Mouse (Mus musculus): ENCODE measurements at regions not wholly inside any gene's neighbourhood (a gene's known extent, or its start where the extent isn't known, plus 50 kb on each side); places are given as distances from the start of the nearest gene placed in this dataset.

DNA sequence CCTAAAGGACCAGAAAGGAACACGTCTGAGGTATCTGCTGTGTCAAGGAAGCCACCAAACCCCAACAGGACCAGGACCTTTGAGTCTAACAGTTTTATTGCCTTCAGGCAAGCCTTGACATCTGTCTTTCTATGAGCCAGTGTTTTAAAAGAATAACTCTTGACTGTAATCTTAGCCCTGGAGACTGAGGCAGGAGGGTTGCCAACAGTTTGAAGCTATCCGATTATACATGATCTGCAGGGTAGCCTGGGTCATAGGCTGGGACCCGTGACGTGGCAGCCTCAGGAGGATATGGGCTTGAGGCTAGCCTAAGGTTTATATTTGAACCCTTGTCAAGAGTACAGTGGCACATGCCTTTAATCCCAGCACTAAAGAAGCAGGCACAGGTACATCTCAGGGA, 73.5 kb upstream of the Tlk1 start:
- Histone ChIP-seq H3K9ac (ENCODE audit: control insufficient read depth, low read depth, low read length, poor library complexity, severe bottlenecking) (no peak overlapping the region), H3K36me3 (ENCODE audit: control insufficient read depth in 1 of 2, insufficient read depth in 2 of 2, low read length in 2 of 2) (no peaks in the 10 kb centered on the region), H3K4me3 (ENCODE audit: control insufficient read depth in 1 of 2, insufficient read depth in 1 of 2, low read depth in 2 of 2, low read length in 2 of 2) (no peak overlapping the region), H3K9me3 (replicated peaks; ENCODE audit: insufficient read depth, low read length) (no peaks in the 10 kb centered on the region), H3K4me1 (ENCODE audit: control insufficient read depth in 1 of 2, insufficient read depth in 2 of 2, low read length in 2 of 2) (no peaks in the 10 kb centered on the region), H3K79me2 (ENCODE audit: control insufficient read depth, insufficient read depth, low read length, poor library complexity) (no peaks in the 10 kb centered on the region), H3K27me3 (ENCODE audit: control insufficient read depth in 1 of 2, insufficient read depth in 2 of 2, low read length in 2 of 2) (peaks cover 0 to 5% of the 10 kb centered on the region in 2 experiments; a peak in 3 of 4 replicates), H3K27ac (ENCODE audit: control insufficient read depth, low read depth, low read length) (no peak overlapping the region)
- TF ChIP-seq USF1 (IDR thresholded peaks at IDR 0.05; ENCODE audit: low read depth, low read length): no peak
- no peak for TF ChIP-seq MYB (IDR thresholded peaks at IDR 0.05; ENCODE audit: low read depth, low read length)
- no peak for TF ChIP-seq MXI1 (IDR thresholded peaks at IDR 0.05; ENCODE audit: low read depth, low read length)
- TF ChIP-seq E2F4 (IDR thresholded peaks at IDR 0.05; ENCODE audit: borderline replicate concordance, low read depth, low read length): no peak
- no peak for TF ChIP-seq POLR2AphosphoS5 (IDR thresholded peaks at IDR 0.05; ENCODE audit: borderline replicate concordance, low read depth, low read length)
- no peak for TF ChIP-seq JUND (IDR thresholded peaks at IDR 0.05; ENCODE audit: low read depth, low read length)
- DNase-seq (ENCODE audit: low read depth, low spot score): no peak

DNA sequence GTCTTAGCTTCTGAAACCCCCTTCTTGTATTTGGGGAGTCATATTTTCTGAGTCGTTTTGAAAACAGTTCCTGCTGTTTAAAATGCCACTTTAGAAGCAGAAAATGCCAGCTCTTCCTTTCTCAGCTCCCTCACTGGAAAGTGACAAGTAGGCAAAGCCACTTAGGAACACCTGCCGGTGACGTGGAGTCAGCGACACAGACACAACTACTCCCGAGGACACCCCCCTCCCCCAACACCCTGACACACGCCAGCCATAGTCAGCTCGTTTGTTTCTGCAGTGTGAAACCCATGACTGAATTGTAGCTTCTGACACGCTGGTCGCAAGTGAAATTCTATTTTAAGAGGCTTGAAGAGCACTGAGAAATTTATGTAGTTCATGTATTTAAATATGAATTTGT, 72.9 kb upstream of the Tlk1 start:
- no peak overlapping the region for H3K4me3 ChIP-seq (ENCODE audit: control insufficient read depth in 1 of 2, insufficient read depth in 1 of 2, low read depth in 2 of 2, low read length in 2 of 2)
- H3K9me3 ChIP-seq (replicated peaks; ENCODE audit: insufficient read depth, low read length): no peaks in the 10 kb centered on the region
- no peak for DNase-seq (ENCODE audit: low read depth, low spot score)

DNA sequence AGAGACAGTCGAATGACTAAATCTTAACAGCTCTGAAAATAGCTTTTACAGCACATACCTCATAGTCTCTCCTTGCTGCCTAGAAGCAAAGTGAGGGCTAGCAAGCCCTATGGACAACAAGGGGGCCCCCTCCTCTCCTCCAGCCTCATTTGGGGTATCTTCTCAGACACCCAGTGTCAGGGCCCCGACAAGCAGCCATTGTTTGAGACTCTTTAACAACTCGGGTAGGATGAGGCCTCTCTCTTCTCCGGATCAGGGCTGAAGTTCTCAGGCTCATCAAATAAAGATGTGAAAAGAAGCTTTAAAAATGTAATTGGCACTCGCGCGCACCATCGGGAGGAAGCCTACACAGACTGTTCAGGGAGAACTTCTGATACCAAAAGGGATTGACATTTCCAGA, 71.8 kb upstream of the Tlk1 start:
- Histone ChIP-seq H3K27ac (ENCODE audit: control insufficient read depth, low read depth, low read length) (no peak overlapping the region), H3K4me3 (ENCODE audit: control insufficient read depth in 1 of 2, insufficient read depth in 1 of 2, low read depth in 2 of 2, low read length in 2 of 2) (no peak overlapping the region), H3K27me3 (ENCODE audit: control insufficient read depth in 1 of 2, insufficient read depth in 2 of 2, low read length in 2 of 2) (peaks cover 0 to 6% of the 10 kb centered on the region in 2 experiments; a peak in 3 of 4 replicates), H3K79me2 (ENCODE audit: control insufficient read depth, insufficient read depth, low read length, poor library complexity) (no peaks in the 10 kb centered on the region), H3K4me1 (ENCODE audit: control insufficient read depth in 1 of 2, insufficient read depth in 2 of 2, low read length in 2 of 2) (no peaks in the 10 kb centered on the region), H3K9me3 (replicated peaks; ENCODE audit: insufficient read depth, low read length) (no peaks in the 10 kb centered on the region), H3K36me3 (ENCODE audit: control insufficient read depth in 1 of 2, insufficient read depth in 2 of 2, low read length in 2 of 2) (no peaks in the 10 kb centered on the region), H3K9ac (ENCODE audit: control insufficient read depth, low read depth, low read length, poor library complexity, severe bottlenecking) (no peak overlapping the region)
- DNase-seq (ENCODE audit: low read depth, low spot score): no peak
- TF ChIP-seq MAX (IDR thresholded peaks at IDR 0.05; ENCODE audit: low read length) (no peak), ZMIZ1 (IDR thresholded peaks at IDR 0.05; ENCODE audit: low read depth, low read length) (no peak)

More for the DNA sequence above, 72.9 kb upstream of the Tlk1 start:
- Histone ChIP-seq H3K4me1 (ENCODE audit: control insufficient read depth in 1 of 2, insufficient read depth in 2 of 2, low read length in 2 of 2) (no peaks in the 10 kb centered on the region), H3K27me3 (ENCODE audit: control insufficient read depth in 1 of 2, insufficient read depth in 2 of 2, low read length in 2 of 2) (peaks cover 0 to 6% of the 10 kb centered on the region in 2 experiments; a peak in 3 of 4 replicates), H3K9ac (ENCODE audit: control insufficient read depth, low read depth, low read length, poor library complexity, severe bottlenecking) (no peak overlapping the region), H3K36me3 (ENCODE audit: control insufficient read depth in 1 of 2, insufficient read depth in 2 of 2, low read length in 2 of 2) (no peaks in the 10 kb centered on the region), H3K27ac (ENCODE audit: control insufficient read depth, low read depth, low read length) (no peak overlapping the region), H3K79me2 (ENCODE audit: control insufficient read depth, insufficient read depth, low read length, poor library complexity) (no peaks in the 10 kb centered on the region)
- TF ChIP-seq MYB (IDR thresholded peaks at IDR 0.05; ENCODE audit: low read depth, low read length) (no peak), GATA1 (IDR thresholded peaks at IDR 0.05; ENCODE audit: low read depth, low read length) (no peak), EP300 (IDR thresholded peaks at IDR 0.05; ENCODE audit: low read depth in 1 of 2, low read length in 2 of 2) (no peak), USF2 (IDR thresholded peaks at IDR 0.05; ENCODE audit: borderline replicate concordance in 1 of 2, insufficient read depth in 1 of 2, low read depth in 1 of 2, low read length in 2 of 2) (no peak), ELF1 (IDR thresholded peaks at IDR 0.05; ENCODE audit: low read depth, low read length) (no peak), RAD21 (IDR thresholded peaks at IDR 0.05; ENCODE audit: low read depth, low read length) (no peak), JUND (IDR thresholded peaks at IDR 0.05; ENCODE audit: low read depth, low read length) (no peak), ETS1 (IDR thresholded peaks at IDR 0.05; ENCODE audit: low read depth, low read length) (no peak), CHD2 (IDR thresholded peaks at IDR 0.05; ENCODE audit: low read length) (no peak)
